Mouse (Mus musculus) MEL (cell line): ENCODE measurements around the gene Ccdc33.

Experiments used
- CHD2 ChIP-seq: IDR thresholded peaks from 2 replicates; pipeline ENCODE4 v1.6.1; 2011; ENCODE audit warnings: low read length, improper control_type of control experiment
- MEF2A ChIP-seq: IDR thresholded peaks from 2 replicates; pipeline ENCODE4 v1.6.1; 2014; ENCODE audit warnings: low read depth, mild to moderate bottlenecking, inconsistent platforms, low read length, improper control_type of control experiment; ENCODE audit not compliant: poor library complexity, insufficient replicate concordance, severe bottlenecking; ENCODE audit errors: extremely low read depth

DNA sequence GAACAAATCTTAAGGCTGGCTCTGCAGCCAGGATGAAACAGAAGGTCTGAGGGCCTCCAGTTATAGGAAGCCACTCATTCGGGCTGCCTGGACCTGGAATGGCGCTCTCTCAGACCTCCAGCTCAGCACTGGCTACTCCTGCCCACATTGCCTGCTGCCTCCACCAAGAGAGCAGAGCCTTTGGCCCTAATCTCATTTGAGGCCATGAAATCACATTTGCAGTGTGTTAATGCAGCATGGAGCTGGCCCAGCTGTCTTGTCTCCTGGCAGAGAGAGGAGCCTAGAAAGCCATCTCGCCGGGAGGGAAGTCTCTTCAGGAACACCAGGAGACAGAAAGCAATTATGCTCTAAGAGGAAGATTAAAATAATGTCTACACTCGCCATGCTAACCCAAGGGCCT is 11.1 kb downstream of the Ccdc33 start:
- TF ChIP-seq CHD2: no peak
- no peak for TF ChIP-seq MEF2A
